26 mouse cellular contexts compared by ENCODE assay signal in genomic region chr8:34748521-34748920, GRCm38 (mm10).
"Had no signal": no experiment of that assay in that cellular context is flagged by ENCODE, and none has a peak within 500 bp of the region (broad histone marks: within the 10 kb centered on the region; RNA-seq: fewer than 3 reads in every experiment).

No protein-coding gene starts in this region.

- H3K4me3 ChIP-seq: embryonic facial prominence, embryonic 10.5 days; embryonic facial prominence, embryonic 12.5 days; embryonic facial prominence, embryonic 13.5 days; embryonic facial prominence, embryonic 15.5 days; erythroblast, embryonic 14.5 days; forebrain, embryonic 10.5 days; forebrain, embryonic 12.5 days; forebrain, embryonic 13.5 days; forebrain, embryonic 15.5 days; gastrocnemius, adult 2 months had no signal

- ATAC-seq: forebrain, embryonic 13.5 days; forebrain, embryonic 14.5 days; forebrain, embryonic 15.5 days; forebrain, embryonic 16.5 days; forebrain, postnatal 0 days had no signal

- H3K4me2 ChIP-seq: embryonic facial prominence, embryonic 12.5 days; embryonic facial prominence, embryonic 13.5 days; embryonic facial prominence, embryonic 15.5 days; forebrain, embryonic 12.5 days; forebrain, embryonic 13.5 days; forebrain, embryonic 15.5 days had no signal

- H3K9me3 ChIP-seq: embryonic facial prominence, embryonic 10.5 days; embryonic facial prominence, embryonic 12.5 days; embryonic facial prominence, embryonic 13.5 days; embryonic facial prominence, embryonic 15.5 days; forebrain, embryonic 10.5 days; forebrain, embryonic 12.5 days; forebrain, embryonic 13.5 days; forebrain, embryonic 15.5 days had no signal

- DNase-seq: cerebellum, adult 2 months; cerebellum, adult 8-10 months; cerebellum, adult 9-10 months; cerebellum, adult 9-11 months; cerebellum, postnatal 10 days; cerebellum, postnatal 14 days; cerebellum, postnatal 25 days; cerebellum, postnatal 36 days; embryo, embryonic 11 days; forebrain, postnatal 0 days; gastrocnemius, adult 2 months; gastrocnemius, postnatal 10 days; gastrocnemius, postnatal 14 days; gastrocnemius, postnatal 25 days; gastrocnemius, postnatal 36 days had no signal

- H3K27ac ChIP-seq: embryonic facial prominence, embryonic 10.5 days; embryonic facial prominence, embryonic 12.5 days; embryonic facial prominence, embryonic 13.5 days; embryonic facial prominence, embryonic 15.5 days; forebrain, embryonic 10.5 days; forebrain, embryonic 12.5 days; forebrain, embryonic 13.5 days; forebrain, embryonic 15.5 days; gastrocnemius, adult 2 months had no signal

- H3K9ac ChIP-seq: embryonic facial prominence, embryonic 12.5 days; embryonic facial prominence, embryonic 13.5 days; embryonic facial prominence, embryonic 15.5 days; forebrain, embryonic 12.5 days; forebrain, embryonic 13.5 days; forebrain, embryonic 15.5 days; forebrain, postnatal 0 days had no signal

- H3K36me3 ChIP-seq: embryonic facial prominence, embryonic 10.5 days; embryonic facial prominence, embryonic 12.5 days; embryonic facial prominence, embryonic 13.5 days; embryonic facial prominence, embryonic 15.5 days; forebrain, embryonic 10.5 days; forebrain, embryonic 12.5 days; forebrain, embryonic 15.5 days had no signal

- H3K27me3 ChIP-seq: embryonic facial prominence, embryonic 12.5 days; embryonic facial prominence, embryonic 13.5 days; embryonic facial prominence, embryonic 15.5 days; forebrain, embryonic 12.5 days; forebrain, embryonic 13.5 days; forebrain, embryonic 15.5 days had no signal

- H3K4me1 ChIP-seq: embryonic facial prominence, embryonic 12.5 days; embryonic facial prominence, embryonic 13.5 days; embryonic facial prominence, embryonic 15.5 days; forebrain, embryonic 10.5 days; forebrain, embryonic 12.5 days; forebrain, embryonic 15.5 days had no signal
